Mouse (Mus musculus): ENCODE results near the gene Atf7. TPM values are rescaled to one million over a fixed set of nuclear protein-coding genes. Genes with fewer than 3 reads are reported as not detected.

Atf7 gene
- total RNA-seq, 1 experiment from 2014 or later = 24.9 TPM

DNA sequence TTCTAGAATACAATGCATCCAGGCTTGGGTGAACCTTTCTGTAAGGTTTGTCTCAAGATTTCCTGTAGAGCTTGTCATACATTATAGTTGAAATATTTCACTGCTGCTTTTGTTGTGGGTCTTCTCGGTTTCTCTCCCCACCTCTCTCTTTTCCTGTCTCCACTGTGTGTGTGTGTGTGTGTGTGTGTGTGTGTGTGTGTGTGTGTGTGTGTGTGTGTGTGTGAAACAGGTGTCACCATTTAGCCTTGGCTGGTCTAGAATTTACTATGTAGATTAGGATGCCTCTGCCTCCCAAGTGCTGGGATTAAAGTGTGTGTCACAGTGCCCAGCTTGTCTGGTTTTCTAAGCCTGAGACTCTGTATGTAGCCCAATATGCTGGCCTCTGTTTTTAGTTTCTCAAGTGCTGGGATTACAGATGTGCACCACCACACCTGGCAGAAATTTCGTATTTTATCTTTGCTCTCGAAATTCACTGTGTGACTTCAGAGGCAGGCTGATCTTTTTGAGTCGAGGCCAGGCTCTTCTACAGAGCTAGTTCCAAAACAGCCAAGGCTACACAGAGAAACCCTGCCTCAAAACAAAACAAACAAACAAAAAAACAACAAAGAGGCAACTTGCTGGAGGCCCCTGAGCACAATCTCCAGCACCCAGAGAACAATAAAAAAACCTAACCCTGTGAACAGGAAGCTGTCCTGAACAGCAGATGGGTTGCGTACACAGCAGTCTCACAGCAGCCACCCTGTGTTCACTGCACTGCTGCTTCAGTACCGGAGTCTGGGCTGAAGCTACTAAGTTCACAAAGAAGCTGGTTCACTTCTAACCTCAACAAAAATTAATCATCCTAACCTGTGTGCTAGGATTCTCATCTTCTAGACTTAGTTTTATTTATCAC is 98.9 kb downstream of the Atf7 start:
- ATAC-seq (replicated peaks in 1 of 2; ENCODE audit: insufficient read depth in 1 of 2, low FRiP score in 2 of 2, low TSS enrichment in 1 of 2, low read depth in 1 of 2, poor library complexity in 2 of 2, severe bottlenecking in 2 of 2) = no peak

DNA sequence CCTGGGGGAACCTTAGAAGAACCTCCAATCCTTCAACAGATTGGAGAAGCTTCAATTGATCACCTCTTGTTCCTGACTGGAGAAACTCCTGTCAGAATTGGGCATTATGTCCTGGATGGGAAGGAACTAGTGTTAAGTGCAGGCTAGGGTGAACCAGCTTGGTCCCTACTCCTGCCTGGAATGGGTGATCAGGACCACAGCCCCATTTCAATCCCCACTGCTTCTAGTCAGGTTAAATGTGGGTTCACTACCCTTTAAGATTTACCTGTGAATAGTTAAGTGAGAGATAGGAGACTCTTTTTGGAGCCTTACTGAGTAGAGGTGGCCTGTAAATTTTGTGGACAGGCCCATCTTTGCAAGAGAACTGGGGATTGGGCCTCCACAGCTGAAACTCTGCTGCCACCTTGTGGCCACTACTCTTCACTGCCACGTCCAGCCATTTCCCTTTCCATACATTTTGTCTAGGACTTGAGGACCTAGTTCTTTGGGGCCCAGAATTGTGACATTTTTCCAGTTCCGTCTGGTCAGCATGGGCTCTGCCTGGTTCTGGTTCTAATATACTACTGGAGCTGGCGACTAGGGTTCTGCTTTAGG is 100.3 kb downstream of the Atf7 start, which contains the start of gene Npff:
TSS of gene Npff (minus strand) at position 51 of the 594 bp plus-strand sequence.
- ATAC-seq (replicated peaks in 1 of 2; ENCODE audit: insufficient read depth in 1 of 2, low FRiP score in 2 of 2, low TSS enrichment in 1 of 2, low read depth in 1 of 2, poor library complexity in 2 of 2, severe bottlenecking in 2 of 2) = peak; percentile 60 to 73; a peak in 3 of 4 replicates

GRCm38 (mm10) chr15:102521480-102521879 is 103.8 kb downstream of the Atf7 start:
- no peak for ATAC-seq (replicated peaks in 1 of 2; ENCODE audit: insufficient read depth in 1 of 2, low FRiP score in 2 of 2, low TSS enrichment in 1 of 2, low read depth in 1 of 2, poor library complexity in 2 of 2, severe bottlenecking in 2 of 2)

GRCm38 (mm10) chr15:102520416-102520815 is 104.8 kb downstream of the Atf7 start:
- ATAC-seq (replicated peaks in 1 of 2; ENCODE audit: insufficient read depth in 1 of 2, low FRiP score in 2 of 2, low TSS enrichment in 1 of 2, low read depth in 1 of 2, poor library complexity in 2 of 2, severe bottlenecking in 2 of 2) = no peak

DNA sequence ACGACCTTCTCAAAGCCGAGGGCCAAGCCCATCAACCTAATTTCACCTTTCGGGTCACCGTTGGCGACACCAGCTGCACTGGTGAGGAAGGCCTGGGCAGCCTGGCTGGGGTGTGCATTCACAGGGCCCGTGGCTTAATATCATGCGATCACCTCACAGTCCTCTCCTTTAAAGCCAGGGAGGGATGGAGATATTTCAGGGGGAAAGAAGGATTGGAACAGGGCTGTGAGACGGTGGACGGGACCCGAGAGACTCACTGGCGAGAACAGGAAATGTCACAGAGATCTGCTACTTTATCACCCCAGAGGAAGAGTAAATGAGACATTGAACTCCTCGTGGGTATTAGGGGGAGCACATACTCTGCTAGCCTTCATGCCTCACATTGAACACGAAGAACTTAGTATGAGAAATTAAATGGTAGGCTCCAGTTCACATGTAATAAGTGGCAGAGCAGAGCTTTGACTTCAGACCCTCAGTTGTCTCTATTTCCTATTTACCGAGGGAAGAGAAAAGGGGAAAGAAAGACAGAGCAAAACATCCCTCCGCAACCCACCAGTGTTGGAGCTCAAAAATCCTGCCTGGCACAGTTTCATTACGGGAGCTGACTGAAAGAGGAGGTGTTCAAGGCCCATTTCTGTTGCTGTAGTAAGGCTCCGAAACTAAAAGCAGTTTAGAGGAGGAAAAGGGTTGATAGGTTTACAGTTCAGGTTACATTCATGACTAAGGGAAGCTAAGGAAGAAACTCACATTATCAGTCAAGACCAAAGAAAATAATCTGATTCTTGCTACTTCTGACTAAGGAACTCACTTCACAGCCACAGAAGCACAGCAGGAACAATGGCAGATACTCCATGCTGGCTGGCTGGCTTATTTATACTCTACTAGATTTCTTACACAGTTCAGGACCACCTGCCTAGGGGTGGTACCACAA is 105.8 kb downstream of the Atf7 start:
- ATAC-seq (replicated peaks in 1 of 2; ENCODE audit: insufficient read depth in 1 of 2, low FRiP score in 2 of 2, low TSS enrichment in 1 of 2, low read depth in 1 of 2, poor library complexity in 2 of 2, severe bottlenecking in 2 of 2) = no peak

DNA sequence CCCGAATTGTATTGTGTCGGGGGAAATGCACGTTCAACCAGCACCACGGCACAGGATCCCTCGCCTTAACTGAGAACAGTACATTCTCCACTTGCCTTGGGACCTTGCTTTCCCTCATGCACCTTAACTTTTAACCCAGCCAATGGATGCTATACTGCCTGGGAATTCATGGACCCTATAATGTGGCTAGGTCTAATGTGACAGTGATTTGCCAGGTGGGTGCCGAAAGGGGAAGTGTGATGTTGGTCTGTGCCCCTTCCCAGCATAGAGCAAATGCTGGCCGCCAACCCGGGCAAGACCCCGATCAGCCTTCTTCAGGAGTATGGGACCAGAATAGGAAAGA is 106.4 kb downstream of the Atf7 start:
- 0 out of 4 replicates have a peak, but pooled peaks of 1 of the 2 experiments have one; percentile 0 for ATAC-seq (replicated peaks in 1 of 2; ENCODE audit: insufficient read depth in 1 of 2, low FRiP score in 2 of 2, low TSS enrichment in 1 of 2, low read depth in 1 of 2, poor library complexity in 2 of 2, severe bottlenecking in 2 of 2)

- ATAC-seq (replicated peaks in 1 of 2; ENCODE audit: insufficient read depth in 1 of 2, low FRiP score in 2 of 2, low TSS enrichment in 1 of 2, low read depth in 1 of 2, poor library complexity in 2 of 2, severe bottlenecking in 2 of 2) = peak; percentile 85
These were observed 107.0 kb downstream of the Atf7 start, which contains the start of gene Tarbp2 for GRCm38 (mm10) chr15:102517976-102518858. Tarbp2 (plus strand) TSS chr15:102518192.

DNA sequence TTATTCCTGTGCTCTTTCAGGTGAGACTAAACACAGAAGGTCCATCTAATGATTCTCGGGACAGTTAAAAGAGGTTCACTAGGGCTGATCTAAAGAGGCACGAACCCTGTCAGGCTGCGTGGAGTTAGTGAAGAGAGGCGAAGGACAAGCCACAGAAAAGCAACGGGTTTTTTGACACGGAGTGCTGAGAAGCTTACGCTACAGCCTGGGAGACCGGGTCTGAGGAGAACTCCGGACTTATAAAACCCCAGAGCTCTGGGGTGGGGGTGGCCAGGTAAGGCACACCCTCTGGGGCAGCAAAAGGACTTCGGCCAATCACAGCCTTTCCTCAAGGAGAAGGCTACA is 107.7 kb downstream of the Atf7 start:
- ATAC-seq (replicated peaks in 1 of 2; ENCODE audit: insufficient read depth in 1 of 2, low FRiP score in 2 of 2, low TSS enrichment in 1 of 2, low read depth in 1 of 2, poor library complexity in 2 of 2, severe bottlenecking in 2 of 2) = no peak

DNA sequence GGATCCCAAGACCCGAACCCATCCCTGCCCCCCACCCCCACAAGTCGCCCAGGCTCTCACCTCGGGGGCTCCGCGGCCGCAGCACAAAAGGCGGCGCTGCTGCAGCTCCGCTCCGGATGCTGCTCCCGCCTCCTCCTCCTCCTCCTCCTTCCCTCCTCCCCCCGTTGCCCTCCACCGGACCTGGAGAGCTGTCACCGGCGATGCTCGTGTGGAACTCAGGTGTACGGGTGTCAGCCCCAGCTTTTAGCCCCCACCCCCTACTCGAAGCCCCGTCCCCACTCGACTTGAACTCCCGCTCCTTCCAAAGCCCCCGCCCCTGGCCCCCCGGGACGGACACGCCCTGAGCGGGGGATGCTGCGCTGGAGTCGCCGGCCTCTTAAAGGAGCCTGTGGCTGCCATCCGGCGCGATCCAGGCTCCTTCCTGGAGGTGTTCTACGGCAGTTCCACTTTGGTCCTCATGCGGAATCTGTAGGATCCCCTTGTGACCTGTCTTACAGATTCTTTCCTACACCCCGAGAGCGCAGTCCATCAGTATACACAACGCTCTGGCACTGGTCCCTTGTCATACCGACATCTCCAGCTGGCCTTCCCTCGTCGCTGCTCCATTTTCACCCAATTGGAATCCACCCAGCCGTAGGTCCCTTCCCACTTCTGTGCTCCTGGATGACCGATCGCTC is 108.4 kb downstream of the Atf7 start, which contains the start of gene Map3k12:
TSS of gene Map3k12 (minus strand) at position 337 of the 677 bp plus-strand sequence.
- no peak for ATAC-seq (replicated peaks in 1 of 2; ENCODE audit: insufficient read depth in 1 of 2, low FRiP score in 2 of 2, low TSS enrichment in 1 of 2, low read depth in 1 of 2, poor library complexity in 2 of 2, severe bottlenecking in 2 of 2)

DNA sequence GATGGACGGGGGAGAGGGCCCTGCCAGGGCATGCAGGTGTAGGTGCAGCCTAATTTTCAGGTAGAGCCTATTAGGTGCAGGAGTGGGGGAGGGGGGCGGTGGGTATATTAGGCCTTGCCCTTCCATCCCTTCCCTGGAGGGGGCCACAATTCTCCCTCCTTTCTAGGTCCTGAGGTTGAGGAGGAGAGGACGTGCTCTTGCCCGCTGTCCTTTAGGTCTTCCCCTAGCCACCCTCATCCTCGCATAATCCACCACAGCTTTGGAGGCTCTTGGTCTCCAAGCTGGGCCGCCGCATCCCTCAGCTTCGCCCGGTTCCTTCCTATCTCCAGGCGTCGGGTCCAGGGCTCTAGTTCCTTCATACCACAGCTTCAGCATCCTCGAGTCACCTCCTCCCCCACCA is 109.0 kb downstream of the Atf7 start:
- ATAC-seq (replicated peaks in 1 of 2; ENCODE audit: insufficient read depth in 1 of 2, low FRiP score in 2 of 2, low TSS enrichment in 1 of 2, low read depth in 1 of 2, poor library complexity in 2 of 2, severe bottlenecking in 2 of 2) = no peak

- no peak for ATAC-seq (replicated peaks in 1 of 2; ENCODE audit: insufficient read depth in 1 of 2, low FRiP score in 2 of 2, low TSS enrichment in 1 of 2, low read depth in 1 of 2, poor library complexity in 2 of 2, severe bottlenecking in 2 of 2)
These were observed 109.5 kb downstream of the Atf7 start for GRCm38 (mm10) chr15:102515791-102516190.

DNA sequence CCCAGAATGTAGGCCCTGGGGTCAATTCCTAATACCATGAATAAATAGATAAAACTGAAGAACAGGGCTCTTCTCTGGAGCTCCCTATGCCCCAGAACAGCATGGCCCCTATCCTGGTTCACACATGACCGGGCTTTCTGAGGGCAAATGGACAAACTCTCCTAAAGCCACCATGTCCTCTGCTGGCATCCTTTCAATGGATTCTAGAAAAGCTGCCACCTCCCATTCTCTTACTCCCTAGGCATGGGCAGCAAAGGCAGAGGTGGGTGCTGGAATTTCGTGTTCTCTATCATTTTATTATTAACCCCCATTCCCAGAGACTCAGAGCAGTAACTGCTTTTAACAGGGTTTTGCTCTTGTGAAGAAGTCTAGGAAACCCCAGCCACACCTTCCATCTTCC is 110.0 kb downstream of the Atf7 start:
- no peak for ATAC-seq (replicated peaks in 1 of 2; ENCODE audit: insufficient read depth in 1 of 2, low FRiP score in 2 of 2, low TSS enrichment in 1 of 2, low read depth in 1 of 2, poor library complexity in 2 of 2, severe bottlenecking in 2 of 2)

- no peak for ATAC-seq (replicated peaks in 1 of 2; ENCODE audit: insufficient read depth in 1 of 2, low FRiP score in 2 of 2, low TSS enrichment in 1 of 2, low read depth in 1 of 2, poor library complexity in 2 of 2, severe bottlenecking in 2 of 2)
These were observed 112.3 kb downstream of the Atf7 start for GRCm38 (mm10) chr15:102513004-102513403.

DNA sequence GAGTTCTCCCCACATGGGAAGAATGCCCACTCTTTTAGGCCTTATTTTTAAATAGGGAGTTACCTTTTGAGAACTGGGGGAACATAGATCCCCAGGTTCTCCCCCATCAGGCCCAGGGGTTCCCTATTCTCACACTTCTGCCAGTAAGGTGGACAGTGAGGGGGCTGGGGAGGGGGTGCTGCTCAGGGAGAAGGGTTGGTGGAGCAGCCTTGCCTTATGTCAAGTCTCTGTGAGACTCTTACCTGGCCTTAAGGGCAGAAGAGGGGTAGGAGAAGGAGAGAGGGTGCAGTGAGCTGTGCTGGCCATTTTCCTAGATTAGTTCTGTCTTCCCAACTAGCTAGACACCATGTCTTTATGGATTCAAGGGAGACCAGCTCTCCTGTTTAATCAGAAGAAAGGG is 112.8 kb downstream of the Atf7 start:
- no peak for ATAC-seq (replicated peaks in 1 of 2; ENCODE audit: insufficient read depth in 1 of 2, low FRiP score in 2 of 2, low TSS enrichment in 1 of 2, low read depth in 1 of 2, poor library complexity in 2 of 2, severe bottlenecking in 2 of 2)

GRCm38 (mm10) chr15:102512010-102512409 is 113.3 kb downstream of the Atf7 start:
- ATAC-seq (replicated peaks in 1 of 2; ENCODE audit: insufficient read depth in 1 of 2, low FRiP score in 2 of 2, low TSS enrichment in 1 of 2, low read depth in 1 of 2, poor library complexity in 2 of 2, severe bottlenecking in 2 of 2) = no peak

DNA sequence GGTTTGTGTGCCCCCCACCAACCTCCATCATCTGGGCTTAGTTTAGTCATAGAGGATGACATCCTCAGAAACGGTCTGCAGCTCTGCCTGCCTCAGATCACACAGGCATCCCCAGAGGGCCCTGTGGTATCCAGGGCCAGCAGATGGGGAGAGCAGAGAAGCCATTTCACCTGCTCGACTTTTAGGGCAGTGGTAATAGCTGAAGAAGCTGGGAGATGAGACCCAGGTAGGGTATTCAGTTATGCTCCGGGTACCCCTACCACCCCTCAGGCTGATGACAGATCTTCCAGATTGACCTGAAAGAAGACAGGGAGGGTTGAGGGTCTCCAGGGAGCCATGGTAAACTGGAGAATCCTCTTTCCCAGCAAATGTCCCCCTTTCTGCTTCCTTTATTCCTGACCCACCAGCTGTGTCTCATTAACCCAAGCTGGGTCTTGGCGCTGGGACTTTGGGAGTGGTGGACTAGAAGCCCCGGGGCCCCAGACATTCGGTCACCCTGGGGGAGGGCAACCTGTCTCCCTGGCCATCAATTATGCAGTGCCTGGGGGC is 113.9 kb downstream of the Atf7 start:
- no peak for ATAC-seq (replicated peaks in 1 of 2; ENCODE audit: insufficient read depth in 1 of 2, low FRiP score in 2 of 2, low TSS enrichment in 1 of 2, low read depth in 1 of 2, poor library complexity in 2 of 2, severe bottlenecking in 2 of 2)
